Mouse (Mus musculus): ENCODE data around the gene Cbl.

- TF ChIP-seq GATA1 (IDR thresholded peaks at IDR 0.05; ENCODE audit: borderline replicate concordance, low read length) (no peak), FLI1 (IDR thresholded peaks at IDR 0.05; ENCODE audit: low read length) (no peak)
Observed at GRCm38 (mm10) chr9:44191166-44191565, 42.7 kb downstream of the Cbl start.

Data from megakaryocyte, embryonic 14.5 days (primary cell).